Mouse (Mus musculus) brain, embryonic 14.5 days (tissue): ENCODE measurements at regions not wholly inside any gene's neighbourhood (a gene's known extent, or its start where the extent isn't known, plus 50 kb on each side); places are given as distances from the start of the nearest gene placed in this dataset.
A peak's percentile ranks its signal among the peaks of the same experiment; 100 is the strongest.

Source experiments
- DNase-seq: peaks from one replicate; pipeline ENCODE4 v3.0.0-alpha.2; 2011; ENCODE audit warnings: low read depth
- CTCF ChIP-seq: fragments of 200-500 bp; IDR thresholded peaks from 2 replicates; pipeline ENCODE4 v1.5.1; 2012; ENCODE audit warnings: inconsistent platforms, mild to moderate bottlenecking, moderate library complexity, borderline replicate concordance; ENCODE audit not compliant: insufficient read depth, insufficient read length; ENCODE audit errors: extremely low read depth
- POLR2A ChIP-seq: fragments of 200-500 bp; IDR thresholded peaks from 2 replicates; pipeline ENCODE4 v1.6.1; 2012; ENCODE audit warnings: mild to moderate bottlenecking, inconsistent platforms, borderline replicate concordance; ENCODE audit not compliant: poor library complexity, insufficient read depth, insufficient read length, severe bottlenecking; ENCODE audit errors: extremely low read depth

DNA sequence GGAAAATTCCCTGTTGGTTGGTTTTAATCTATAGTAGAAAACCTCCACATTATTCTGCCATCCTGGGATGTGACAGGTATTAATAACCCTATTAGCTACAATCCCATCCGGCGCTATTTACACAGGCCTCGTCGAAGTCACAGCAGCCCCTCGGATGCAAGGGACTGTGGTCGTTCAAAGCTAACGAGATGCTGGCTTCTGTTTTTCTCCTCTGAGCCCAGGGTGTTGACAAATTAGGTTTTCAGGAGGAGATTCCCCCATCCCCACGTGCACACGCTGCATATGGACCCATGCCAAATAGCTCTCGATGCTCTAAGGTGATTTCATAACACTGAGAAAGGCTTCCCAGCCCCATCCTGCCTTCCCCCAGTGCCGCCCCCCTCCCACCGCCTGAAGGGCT lies 188.7 kb upstream of the Nxpe4 start:
- no peak for TF ChIP-seq POLR2A
- TF ChIP-seq CTCF = no peak
- peak; percentile 73 for DNase-seq

DNA sequence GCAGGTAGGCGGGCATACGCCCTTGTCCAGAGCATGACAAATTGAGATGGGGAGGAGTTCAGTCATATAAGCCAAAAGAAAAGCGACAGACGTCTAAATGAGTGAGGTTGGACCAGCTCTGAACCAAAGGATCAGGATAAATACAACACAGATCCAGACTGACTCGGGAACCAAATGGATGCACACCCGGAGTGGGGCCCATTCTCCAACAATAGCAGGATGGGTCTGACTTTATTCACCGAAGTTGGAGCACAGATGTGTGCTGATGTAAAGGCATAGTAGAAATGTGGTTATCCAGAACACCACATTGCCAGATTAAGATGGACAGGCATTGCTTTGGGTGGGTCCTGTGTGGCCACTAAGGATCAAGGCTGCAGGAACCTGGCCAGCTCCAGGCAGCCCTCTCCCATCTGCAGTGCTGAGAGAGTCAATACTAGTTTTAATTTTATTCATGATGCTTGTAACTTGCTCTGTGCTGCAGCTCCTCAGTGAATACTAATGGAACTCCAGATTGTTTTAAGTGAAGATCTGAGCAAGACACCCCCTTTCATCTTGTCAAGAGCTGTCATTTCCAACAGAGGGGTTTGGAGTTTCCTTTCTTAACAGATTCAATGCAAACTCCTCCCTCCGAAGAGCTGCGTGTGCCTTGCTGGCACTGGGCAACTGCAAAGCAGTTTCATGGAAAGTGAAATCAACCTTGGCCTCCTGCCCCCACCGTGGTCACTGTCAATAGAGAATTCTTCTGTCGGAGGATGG lies 176.3 kb upstream of the Nxpe4 start:
- DNase-seq = peak; percentile 93
- TF ChIP-seq CTCF (no peak), POLR2A (no peak)

DNA sequence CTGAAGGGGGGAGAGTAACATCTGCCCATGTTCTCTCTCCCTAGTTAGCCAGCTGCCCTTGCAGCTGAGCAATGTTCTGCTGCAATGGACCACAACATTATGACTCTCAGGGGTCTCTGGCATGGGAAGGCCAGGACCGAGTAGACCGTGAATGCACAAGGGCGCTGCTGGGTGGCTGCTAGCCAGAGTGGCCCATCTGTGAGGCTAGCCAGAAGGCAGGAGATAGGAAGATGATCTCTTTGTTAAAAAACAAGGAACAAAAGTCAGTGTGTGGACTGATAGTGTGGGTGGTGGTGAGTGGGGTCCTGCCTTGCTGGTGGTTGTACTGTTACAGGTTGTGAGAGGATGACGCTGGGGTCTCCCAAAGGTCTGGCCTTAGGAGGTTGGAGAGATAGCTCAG lies 174.6 kb upstream of the Nxpe4 start:
- no peak for DNase-seq
- TF ChIP-seq POLR2A (no peak), CTCF (no peak)

DNA sequence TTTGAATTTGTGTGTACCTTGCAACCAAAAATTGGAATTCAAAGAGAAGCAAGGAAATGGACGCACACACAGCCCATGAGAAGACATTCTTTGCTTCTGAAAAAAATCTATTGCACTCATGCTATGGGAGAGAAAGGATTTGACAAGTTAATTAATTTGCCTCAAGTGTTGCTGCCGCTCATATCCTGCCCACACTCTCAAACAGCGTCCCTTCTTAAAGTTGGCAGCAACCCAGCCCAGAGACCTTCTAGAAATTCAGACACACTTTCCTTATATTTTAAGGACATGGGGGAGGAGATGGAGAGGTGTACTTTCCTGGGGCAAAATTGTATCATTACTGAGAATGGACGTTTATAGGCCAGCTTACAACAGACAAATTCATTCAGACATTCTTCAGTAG lies 167.2 kb upstream of the Nxpe4 start:
- TF ChIP-seq POLR2A (no peak), CTCF (no peak)

DNA sequence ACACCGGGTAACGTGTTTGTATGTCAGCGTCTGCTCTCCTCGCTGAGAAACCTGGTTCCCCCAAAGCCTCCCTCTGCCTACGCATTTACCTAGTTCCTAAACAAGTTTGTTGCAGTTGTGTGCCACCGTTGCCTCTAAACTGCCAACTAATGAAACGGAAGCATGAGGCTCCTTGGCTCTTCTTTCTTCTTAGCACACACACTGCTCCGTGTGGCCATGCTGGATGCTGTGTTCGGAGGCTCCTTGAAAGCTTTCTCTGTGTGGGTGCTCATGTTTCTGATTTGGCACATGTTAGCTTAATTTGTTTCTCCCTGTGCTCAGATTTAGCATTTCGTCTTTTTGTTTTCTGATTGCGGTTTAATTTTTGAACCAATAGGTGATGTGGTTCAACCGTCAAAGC lies 162.2 kb upstream of the Nxpe4 start:
- TF ChIP-seq POLR2A (no peak), CTCF (no peak)
- DNase-seq = no peak

More for the DNA sequence above, 167.2 kb upstream of the Nxpe4 start:
- DNase-seq = no peak

DNA sequence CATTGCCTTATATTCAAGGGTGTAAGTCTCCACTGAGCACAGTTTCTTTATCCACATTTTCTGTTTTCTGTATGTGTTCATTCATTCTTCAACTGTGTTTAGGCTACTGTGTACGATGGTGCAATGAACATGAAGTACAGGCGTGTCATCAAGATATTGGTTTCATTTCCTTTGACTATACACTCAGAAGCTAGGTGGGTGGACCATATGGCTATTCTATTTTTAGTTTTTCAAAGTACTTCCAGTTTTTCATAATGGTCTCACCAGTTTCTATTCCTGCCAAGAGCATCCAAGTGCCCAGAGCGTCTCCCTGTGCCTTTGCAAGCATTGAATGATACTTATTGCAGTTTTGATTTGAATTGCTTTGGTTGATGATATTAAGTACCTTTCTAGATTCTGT lies 132.8 kb upstream of the Nxpe4 start:
- DNase-seq = no peak
- no peak for TF ChIP-seq POLR2A
- no peak for TF ChIP-seq CTCF

DNA sequence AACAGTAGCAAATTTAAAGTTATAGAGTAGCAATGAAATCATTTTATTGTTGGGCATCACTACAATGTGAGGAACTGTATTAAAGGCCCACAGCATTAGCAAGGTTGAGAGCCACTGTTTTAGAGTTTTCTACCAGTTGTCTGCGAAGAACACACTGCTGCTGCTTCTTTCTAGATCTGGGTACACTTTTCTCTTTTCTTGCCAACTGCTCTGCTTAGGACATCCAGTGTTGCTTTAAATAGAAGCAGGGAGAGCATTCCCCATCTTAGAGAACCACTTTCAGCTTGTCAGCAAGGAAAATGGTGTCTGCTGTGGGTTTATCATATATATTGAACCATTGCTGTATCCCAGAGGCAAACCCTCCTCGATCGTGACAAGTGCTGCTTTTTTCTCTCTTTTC lies 131.0 kb upstream of the Nxpe4 start:
- TF ChIP-seq POLR2A = no peak
- TF ChIP-seq CTCF = no peak
- DNase-seq = no peak

DNA sequence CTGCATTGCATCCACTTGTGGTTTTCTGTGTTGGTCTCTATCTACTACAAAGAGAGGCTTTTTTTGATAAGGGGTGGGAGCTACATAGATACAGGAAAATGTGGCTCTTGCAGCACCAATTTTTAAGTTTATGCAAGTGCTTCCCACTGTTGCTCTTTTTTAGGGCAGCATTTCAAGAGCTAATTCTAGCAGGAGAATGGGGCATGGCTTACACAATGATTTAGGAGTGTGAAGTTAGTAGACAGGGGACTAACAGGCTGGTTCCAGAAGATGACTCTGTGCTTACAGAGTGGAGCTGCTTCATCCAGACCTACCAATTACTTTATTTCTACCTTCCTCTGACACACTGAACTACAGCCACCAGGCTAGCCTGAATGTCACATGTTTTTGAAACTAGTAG lies 125.9 kb upstream of the Nxpe4 start:
- TF ChIP-seq CTCF (no peak), POLR2A (no peak)

DNA sequence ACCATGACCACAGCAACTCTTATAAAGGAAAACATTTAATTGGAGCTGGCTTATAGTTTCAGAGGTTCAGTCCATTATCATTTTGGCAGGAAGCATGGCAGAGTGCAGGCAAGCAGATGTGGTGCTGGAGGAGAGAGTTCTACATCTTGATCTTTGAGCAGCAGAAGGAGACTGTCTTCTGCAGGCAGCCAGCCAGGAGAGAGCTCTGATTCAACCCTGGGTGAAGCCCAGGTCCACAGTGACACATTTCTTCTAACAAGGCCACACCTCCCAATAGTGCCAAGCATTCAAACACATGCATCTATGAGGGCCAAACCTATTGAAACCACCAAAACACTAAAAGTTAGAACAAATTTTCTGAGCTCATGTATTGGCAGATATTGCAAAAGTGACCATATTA lies 117.0 kb upstream of the Nxpe4 start:
- TF ChIP-seq CTCF (no peak), POLR2A (no peak)
- DNase-seq = no peak

More for the DNA sequence above, 125.9 kb upstream of the Nxpe4 start:
- no peak for DNase-seq

DNA sequence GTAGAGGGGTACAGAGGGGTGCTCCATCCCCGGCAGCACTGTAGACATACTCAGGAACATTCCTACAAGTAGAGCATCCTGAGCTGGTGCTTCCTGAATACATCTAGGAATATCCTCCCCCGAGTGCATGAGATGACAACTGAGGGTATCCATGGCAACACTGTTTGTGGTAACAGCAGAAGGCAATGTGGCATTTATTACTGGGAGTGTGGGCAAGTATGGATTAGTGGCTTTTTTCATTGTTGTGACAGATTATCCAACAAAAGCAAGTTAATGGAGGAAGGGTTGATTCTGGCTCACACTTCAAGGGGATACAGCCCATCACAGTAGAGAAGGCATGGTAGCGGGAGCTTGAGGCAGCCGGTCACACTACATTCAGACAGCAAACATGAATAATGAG lies 114.0 kb upstream of the Nxpe4 start:
- no peak for TF ChIP-seq CTCF
- no peak for TF ChIP-seq POLR2A
- DNase-seq = peak; percentile 44

DNA sequence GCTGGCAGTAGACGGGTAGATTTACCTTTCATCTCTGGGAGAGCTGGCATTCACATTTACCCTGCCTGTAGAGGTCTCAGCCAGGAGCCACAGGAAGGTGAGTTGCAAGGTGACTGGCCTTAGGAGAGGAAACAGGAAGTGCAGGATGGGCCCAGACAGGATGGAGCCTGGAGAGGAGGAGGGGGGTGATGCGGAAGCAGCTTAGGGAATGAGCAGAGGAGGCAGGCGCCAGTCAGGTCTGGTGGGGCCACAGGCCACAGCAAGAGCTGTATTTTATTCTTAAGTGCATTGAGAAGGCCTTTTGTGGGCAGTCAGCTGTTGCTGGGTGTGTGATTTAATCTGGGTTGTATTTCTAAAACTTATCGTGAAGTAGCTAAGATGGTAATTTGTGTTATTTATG lies 108.2 kb upstream of the Nxpe4 start:
- no peak for TF ChIP-seq POLR2A
- TF ChIP-seq CTCF = no peak
- DNase-seq = no peak

DNA sequence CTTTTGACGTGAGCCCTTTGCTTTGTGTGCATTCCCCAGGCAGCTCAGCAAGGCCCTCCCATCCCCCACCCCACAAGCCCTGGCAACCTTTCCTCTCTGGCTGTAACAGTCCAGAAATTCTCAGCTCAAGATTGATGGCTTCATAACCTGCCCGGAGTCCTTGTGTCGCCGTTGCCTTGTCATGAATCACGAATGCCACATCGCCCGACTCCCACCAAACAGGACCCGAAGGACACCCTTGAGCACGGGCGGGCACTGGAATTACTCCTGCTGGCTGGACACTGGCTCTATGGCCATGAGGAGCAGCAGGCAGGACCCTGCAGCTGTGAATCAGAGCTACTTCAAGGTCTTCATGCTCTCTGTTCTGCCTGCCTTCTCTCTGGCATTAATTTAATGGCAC lies 106.6 kb upstream of the Nxpe4 start:
- DNase-seq = peak; percentile 12
- no peak for TF ChIP-seq POLR2A
- TF ChIP-seq CTCF = no peak

DNA sequence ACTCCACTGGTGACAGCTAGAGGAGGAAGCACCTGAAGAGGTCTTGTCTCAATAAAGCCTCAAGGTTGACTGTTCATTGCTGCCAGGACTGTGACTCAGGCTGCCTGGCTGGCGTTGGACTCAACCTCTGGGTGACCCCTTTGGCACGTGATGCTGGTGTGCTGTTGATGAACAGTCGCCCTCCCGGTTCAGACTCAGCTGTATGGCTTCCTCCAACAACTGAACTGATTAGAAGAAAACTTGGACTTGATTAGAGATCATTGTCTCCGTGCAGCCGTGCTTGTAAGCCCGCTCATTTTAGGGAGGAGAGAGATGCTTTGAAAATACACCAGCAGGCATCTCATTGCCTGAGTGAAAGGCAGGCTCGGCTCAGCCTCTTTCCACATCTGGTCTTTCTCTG lies 103.2 kb upstream of the Nxpe4 start:
- TF ChIP-seq CTCF = no peak
- TF ChIP-seq POLR2A = no peak
- DNase-seq = peak; percentile 69

DNA sequence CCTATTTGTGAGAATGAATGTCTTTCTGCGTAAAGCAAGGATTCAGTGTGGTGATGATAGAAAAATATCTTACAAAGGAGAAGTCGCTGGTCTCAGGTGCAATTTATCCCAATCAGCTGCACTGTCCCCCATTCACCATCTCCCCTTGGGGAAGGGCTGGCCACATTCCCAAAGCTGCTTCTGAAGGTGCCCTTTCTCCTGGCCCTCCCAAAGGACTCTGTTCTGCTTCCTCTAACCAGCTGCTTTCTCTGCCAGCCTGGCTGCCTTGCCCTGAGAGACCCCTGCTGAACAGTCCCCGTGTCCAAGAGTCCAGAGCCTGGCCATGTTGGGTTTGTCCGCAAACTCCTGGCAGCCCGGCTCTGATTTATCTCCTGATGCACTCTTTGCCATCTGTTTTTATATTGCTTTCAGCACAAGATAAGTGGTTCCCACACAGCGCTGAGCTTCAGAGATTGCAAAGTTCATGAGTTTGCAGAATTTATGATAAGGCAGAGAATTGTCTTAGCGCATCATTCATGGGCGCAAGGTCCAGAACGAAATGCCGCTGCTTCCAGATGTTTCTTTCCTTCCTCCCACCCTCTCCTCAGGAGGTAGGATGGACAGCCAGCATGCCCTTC lies 102.2 kb upstream of the Nxpe4 start:
- no peak for TF ChIP-seq CTCF
- no peak for TF ChIP-seq POLR2A
- no peak for DNase-seq

DNA sequence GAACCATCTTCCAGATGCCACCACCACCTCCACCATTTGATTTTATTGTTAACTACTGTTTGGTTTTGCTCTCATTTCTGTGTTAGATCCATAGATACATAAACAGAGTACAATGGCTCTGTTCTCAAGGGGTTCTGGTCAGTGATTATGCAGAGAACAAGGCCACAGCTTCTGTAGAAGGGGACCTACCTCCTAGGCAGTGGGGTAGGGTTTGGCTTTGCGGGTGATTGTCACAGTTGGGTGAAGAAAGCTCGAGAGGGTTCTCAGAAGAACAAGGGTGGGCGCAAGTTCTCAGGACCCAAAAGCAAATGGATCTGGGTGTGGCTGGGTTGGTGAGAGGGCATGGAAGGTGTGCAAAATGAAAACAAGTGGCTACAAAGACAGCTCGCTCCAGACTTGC lies 100.8 kb upstream of the Nxpe4 start:
- no peak for DNase-seq
- no peak for TF ChIP-seq CTCF

DNA sequence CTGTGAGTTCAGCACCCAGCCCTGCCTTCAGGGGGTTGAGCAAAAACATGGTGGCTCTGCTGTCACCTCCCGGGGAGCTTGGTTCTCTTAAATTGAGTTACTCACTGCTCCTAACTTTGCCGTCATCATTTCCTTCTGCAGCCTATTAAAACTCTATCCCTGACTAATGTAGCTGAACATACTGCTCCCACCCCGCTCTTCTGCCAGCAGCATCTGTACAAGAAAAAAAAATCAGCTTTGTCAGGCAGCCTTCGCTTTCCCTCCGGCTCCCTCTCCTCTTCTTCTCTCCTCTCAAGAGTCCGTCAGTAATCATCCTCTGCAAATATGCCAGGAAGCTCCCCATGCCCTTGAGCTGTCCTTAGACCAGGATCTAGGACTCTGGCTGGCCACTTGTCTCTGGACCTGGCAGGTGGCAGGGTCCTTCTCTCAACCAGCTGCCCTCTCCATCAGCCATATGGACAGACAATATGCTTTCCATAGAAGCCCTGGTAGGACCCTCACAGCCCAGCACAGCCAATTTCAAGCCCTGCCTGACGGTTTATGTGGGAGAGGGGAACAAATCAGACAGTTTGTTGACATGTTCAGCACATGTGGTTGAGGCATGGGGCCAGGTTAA lies 95.0 kb upstream of the Nxpe4 start:
- TF ChIP-seq POLR2A = no peak
- DNase-seq = peak; percentile 32
